In genomic region chr3:156170076-156170475, GRCm38 (mm10) we compare ENCODE assay signal across 19 mouse cellular contexts.
DNase-seq lines count a peak whose midpoint lies in the region; ATAC-seq and TF ChIP-seq lines count a peak whose summit lies in the region.
"Had no signal": no experiment of that assay in that cellular context is flagged by ENCODE, and none has a peak within 500 bp of the region (broad histone marks: within the 10 kb centered on the region; RNA-seq: fewer than 3 reads in every experiment).

No protein-coding gene starts in this region.

- H3K4me3 ChIP-seq in MEL (ENCODE audit: control insufficient read depth in 1 of 2, insufficient read depth in 1 of 2, low read depth in 2 of 2, low read length in 2 of 2), result no peak overlapping the region
- no peak overlapping the region for H3K4me3 ChIP-seq in intestine, embryonic 15.5 days (replicated peaks)
- H3K4me3 ChIP-seq in midbrain, postnatal 0 days (ENCODE audit: low read depth, low read length), result no peak overlapping the region
- H3K4me3 ChIP-seq: embryonic facial prominence, embryonic 10.5 days; embryonic facial prominence, embryonic 12.5 days; forebrain, embryonic 13.5 days; forebrain, embryonic 15.5 days had no signal

- no peak overlapping the region for H3K9ac ChIP-seq in MEL (ENCODE audit: control insufficient read depth, low read depth, low read length, poor library complexity, severe bottlenecking)
- no peak overlapping the region for H3K9ac ChIP-seq in intestine, embryonic 15.5 days
- no peak overlapping the region for H3K9ac ChIP-seq in midbrain, postnatal 0 days (replicated peaks; ENCODE audit: low read length, poor library complexity, severe bottlenecking)
- H3K9ac ChIP-seq: embryonic facial prominence, embryonic 12.5 days; forebrain, embryonic 13.5 days; forebrain, embryonic 15.5 days; forebrain, postnatal 0 days had no signal

- no peak for TF ChIP-seq RAD21 in MEL (IDR thresholded peaks at IDR 0.05; ENCODE audit: low read depth, low read length)

- ATAC-seq in common myeloid progenitor, adult 5-6 weeks (replicated peaks; ENCODE audit: low read depth, poor library complexity, severe bottlenecking), result peak; percentile 97
- peak; percentile 81 to 91 for ATAC-seq in hematopoietic stem cell, adult 5-6 weeks (replicated peaks in 1 of 2; ENCODE audit: insufficient read depth in 1 of 2, low FRiP score in 2 of 2, low TSS enrichment in 1 of 2, low read depth in 1 of 2, poor library complexity in 2 of 2, severe bottlenecking in 2 of 2)
- ATAC-seq in intestine, embryonic 15.5 days, result no peak
- ATAC-seq in monocyte, adult 5-6 weeks (replicated peaks; ENCODE audit: insufficient number of reproducible peaks, low FRiP score, low TSS enrichment, poor library complexity, severe bottlenecking), result no peak
- ATAC-seq in midbrain, postnatal 0 days (ENCODE audit: low FRiP score), result no peak
- ATAC-seq: forebrain, embryonic 13.5 days; forebrain, embryonic 15.5 days; forebrain, postnatal 0 days had no signal

- no peaks in the 10 kb centered on the region for H3K4me1 ChIP-seq in MEL (ENCODE audit: control insufficient read depth in 1 of 2, insufficient read depth in 2 of 2, low read length in 2 of 2)
- no peaks in the 10 kb centered on the region for H3K4me1 ChIP-seq in intestine, embryonic 15.5 days (replicated peaks)
- no peaks in the 10 kb centered on the region for H3K4me1 ChIP-seq in midbrain, postnatal 0 days (ENCODE audit: insufficient read depth, low read length)
- H3K4me1 ChIP-seq: embryonic facial prominence, embryonic 10.5 days; embryonic facial prominence, embryonic 12.5 days; forebrain, embryonic 13.5 days; forebrain, embryonic 15.5 days had no signal

- H3K27ac ChIP-seq in MEL (ENCODE audit: control insufficient read depth, low read depth, low read length), result no peak overlapping the region
- no peak overlapping the region for H3K27ac ChIP-seq in intestine, embryonic 15.5 days
- H3K27ac ChIP-seq in midbrain, postnatal 0 days (ENCODE audit: low read depth, low read length), result no peak overlapping the region
- H3K27ac ChIP-seq: embryonic facial prominence, embryonic 10.5 days; embryonic facial prominence, embryonic 12.5 days; forebrain, embryonic 13.5 days; forebrain, embryonic 15.5 days had no signal

- H3K27me3 ChIP-seq in MEL (ENCODE audit: control insufficient read depth in 1 of 2, insufficient read depth in 2 of 2, low read length in 2 of 2), result no peaks in the 10 kb centered on the region
- H3K27me3 ChIP-seq in intestine, embryonic 15.5 days (replicated peaks), result no peaks in the 10 kb centered on the region
- no peaks in the 10 kb centered on the region for H3K27me3 ChIP-seq in midbrain, postnatal 0 days (ENCODE audit: insufficient read depth, low read length)
- H3K27me3 ChIP-seq: embryonic facial prominence, embryonic 12.5 days; forebrain, embryonic 13.5 days; forebrain, embryonic 15.5 days had no signal

- peak; percentile 4 for DNase-seq in MEL (ENCODE audit: low read depth, low spot score)
- no peak for DNase-seq in cerebellum, postnatal 14 days
- no peak for DNase-seq in midbrain, postnatal 0 days (ENCODE audit: low spot score)
- DNase-seq: adrenal gland, adult 8-10 months; adrenal gland, postnatal 25 days; cerebellum, adult 11-12 months; cerebellum, adult 2 months; cerebellum, adult 9-10 months; cerebellum, postnatal 36 days; forebrain, postnatal 0 days had no signal

- no peak for TF ChIP-seq CTCF in MEL (IDR thresholded peaks at IDR 0.05 in 2 of 3, conservative IDR thresholded peaks at IDR 0.05 in 1 of 3; ENCODE audit: control insufficient read depth in 1 of 3, insufficient read depth in 1 of 3, low read depth in 2 of 3, low read length in 3 of 3, poor library complexity in 1 of 3, severe bottlenecking in 1 of 3)
- TF ChIP-seq CTCF in midbrain, postnatal 0 days (IDR thresholded peaks at IDR 0.05), result no peak

- no peak for TF ChIP-seq EP300 in MEL (IDR thresholded peaks at IDR 0.05; ENCODE audit: low read depth in 1 of 2, low read length in 2 of 2)

- H3K79me2 ChIP-seq in MEL (ENCODE audit: control insufficient read depth, insufficient read depth, low read length, poor library complexity), result no peaks in the 10 kb centered on the region

- H3K9me3 ChIP-seq in MEL (replicated peaks; ENCODE audit: insufficient read depth, low read length), result no peaks in the 10 kb centered on the region
- H3K9me3 ChIP-seq in intestine, embryonic 15.5 days, result no peaks in the 10 kb centered on the region
- no peaks in the 10 kb centered on the region for H3K9me3 ChIP-seq in midbrain, postnatal 0 days (ENCODE audit: low read length)
- H3K9me3 ChIP-seq: embryonic facial prominence, embryonic 10.5 days; embryonic facial prominence, embryonic 12.5 days; forebrain, embryonic 13.5 days; forebrain, embryonic 15.5 days; G1E had no signal

- no peaks in the 10 kb centered on the region for H3K36me3 ChIP-seq in MEL (ENCODE audit: control insufficient read depth in 1 of 2, insufficient read depth in 2 of 2, low read length in 2 of 2)
- no peaks in the 10 kb centered on the region for H3K36me3 ChIP-seq in intestine, embryonic 15.5 days
- H3K36me3 ChIP-seq in midbrain, postnatal 0 days (ENCODE audit: insufficient read depth, low read length), result no peaks in the 10 kb centered on the region
- H3K36me3 ChIP-seq: embryonic facial prominence, embryonic 10.5 days; embryonic facial prominence, embryonic 12.5 days; forebrain, embryonic 15.5 days; G1E had no signal

- TF ChIP-seq POLR2A in MEL (IDR thresholded peaks at IDR 0.05; ENCODE audit: control insufficient read depth in 1 of 2, insufficient read depth in 1 of 2, low read depth in 1 of 2, low read length in 2 of 2, poor library complexity in 1 of 2), result no peak

- no peak overlapping the region for H3K4me2 ChIP-seq in intestine, embryonic 15.5 days (replicated peaks)
- H3K4me2 ChIP-seq in midbrain, postnatal 0 days (ENCODE audit: low read depth, low read length, poor library complexity, severe bottlenecking), result no peak overlapping the region
- H3K4me2 ChIP-seq: embryonic facial prominence, embryonic 12.5 days; forebrain, embryonic 13.5 days; forebrain, embryonic 15.5 days had no signal

TF ChIP-seq in MEL, 35 proteins besides CTCF, POLR2A, EP300 and RAD21:
- TF ChIP-seq MAZ (IDR thresholded peaks at IDR 0.05; ENCODE audit: low read depth, low read length), result no peak
- no peak for TF ChIP-seq ELF1 (IDR thresholded peaks at IDR 0.05; ENCODE audit: low read depth, low read length)
- TF ChIP-seq NRF1 (IDR thresholded peaks at IDR 0.05; ENCODE audit: insufficient read depth, low read depth, low read length, poor library complexity, severe bottlenecking), result no peak
- TF ChIP-seq TCF12 (IDR thresholded peaks at IDR 0.05; ENCODE audit: low read depth, low read length), result no peak
- TF ChIP-seq ZC3H11A (IDR thresholded peaks at IDR 0.05; ENCODE audit: low read depth, low read length), result no peak
- no peak for TF ChIP-seq NELFE (IDR thresholded peaks at IDR 0.05; ENCODE audit: low read depth, low read length)
TF ChIP-seq in MEL: peak in this region for 0.

Comparison
In these comparisons a context has a peak if more than half of its experiments do, and no peak if none do; other contexts are left out.
1. ATAC-seq: peak in common myeloid progenitor, adult 5-6 weeks (single experiment) and hematopoietic stem cell, adult 5-6 weeks (2 of 2); none in intestine, embryonic 15.5 days (single experiment), monocyte, adult 5-6 weeks (single experiment) and midbrain, postnatal 0 days (single experiment).